Mouse (Mus musculus): Measurements from ENCODE around the gene Olfr1275. TPM values are rescaled to one million over a fixed set of nuclear protein-coding genes. Genes with fewer than 3 reads are reported as not detected.

The Olfr1275 gene
- not detected in 2 replicates for polyA plus RNA-seq (2015; fragmentation: Nextera tagmentation; extraction: Ambion mirVana)

DNA sequence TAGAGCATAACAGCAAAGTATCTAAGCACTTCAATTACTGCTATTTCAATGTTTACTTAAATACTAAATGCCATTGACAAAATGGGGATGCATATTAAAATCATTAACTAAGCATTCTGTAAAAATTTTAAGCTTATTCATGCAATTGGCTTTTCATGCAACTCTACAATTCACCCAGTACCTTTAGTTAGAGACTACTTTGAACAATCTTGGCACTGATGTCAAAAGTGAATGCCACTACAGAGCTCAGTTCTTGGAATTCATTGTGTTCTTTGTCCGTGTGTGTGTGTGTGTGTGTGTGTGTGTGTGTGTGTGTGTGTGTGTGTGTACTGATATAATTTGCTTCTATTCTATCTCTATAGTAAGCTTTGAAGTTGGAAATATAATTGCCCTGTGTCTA lies at the start of gene Olfr1275:
Olfr1275 (minus strand) TSS at position 101 of the 400 bp plus-strand sequence.
- Histone ChIP-seq H3K27me3 (replicated peaks; ENCODE audit: control insufficient read depth, insufficient read depth, low read length) (no peaks in the 10 kb centered on the region), H3K4me3 (ENCODE audit: low read depth, low read length) (no peak within 1 kb of the TSS), H3K4me2 (replicated peaks; ENCODE audit: low read depth) (no peak within 1 kb of the TSS), H3K4me1 (replicated peaks; ENCODE audit: control insufficient read depth, insufficient read depth, low read length) (no peaks in the 10 kb centered on the region), H3K27ac (ENCODE audit: low read depth, low read length) (no peak within 1 kb of the TSS), H3K9me3 (ENCODE audit: control insufficient read depth) (no peaks in the 10 kb centered on the region), H3K36me3 (ENCODE audit: control insufficient read depth, insufficient read depth) (no peaks in the 10 kb centered on the region), H3K9ac (ENCODE audit: low read depth, low read length) (no peak within 1 kb of the TSS)
- WGBS, result 79% methylated on average over 1 of the region's 1 CpGs
- TF ChIP-seq CTCF (IDR thresholded peaks at IDR 0.05; ENCODE audit: low read depth), result no peak
- no peak for ATAC-seq

DNA sequence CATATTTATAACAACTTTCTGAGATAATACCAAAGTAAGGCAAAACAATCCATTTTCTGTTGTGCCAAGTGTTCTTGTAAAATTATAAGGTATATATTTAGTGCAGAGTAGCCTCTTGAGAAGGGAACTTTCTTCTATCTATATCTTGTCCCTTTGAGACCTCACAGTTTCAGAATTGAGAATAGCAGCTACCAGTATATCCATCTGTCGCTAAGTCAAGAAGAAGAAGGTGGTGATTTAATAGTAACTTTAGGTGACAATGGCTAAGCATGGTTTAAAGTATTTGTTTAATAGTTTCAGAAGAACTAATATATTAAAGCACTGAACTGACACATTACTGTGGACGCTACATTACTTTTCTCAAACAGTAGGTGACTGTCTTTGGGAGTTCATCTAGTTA lies 38.9 kb upstream of the Olfr1275 start, which contains the start of gene Olfr1277:
Olfr1277 (minus strand) TSS at position 101 of the 400 bp plus-strand sequence.
- 75% methylated on average over 2 of the region's 2 CpGs for WGBS
- Histone ChIP-seq H3K4me1 (replicated peaks; ENCODE audit: control insufficient read depth, insufficient read depth, low read length) (no peaks in the 10 kb centered on the region), H3K4me2 (replicated peaks; ENCODE audit: low read depth) (no peak within 1 kb of the TSS), H3K27ac (ENCODE audit: low read depth, low read length) (no peak within 1 kb of the TSS), H3K9ac (ENCODE audit: low read depth, low read length) (no peak within 1 kb of the TSS), H3K4me3 (ENCODE audit: low read depth, low read length) (no peak within 1 kb of the TSS), H3K9me3 (ENCODE audit: control insufficient read depth) (no peaks in the 10 kb centered on the region), H3K27me3 (replicated peaks; ENCODE audit: control insufficient read depth, insufficient read depth, low read length) (no peaks in the 10 kb centered on the region), H3K36me3 (ENCODE audit: control insufficient read depth, insufficient read depth) (no peaks in the 10 kb centered on the region)
- ATAC-seq, result no peak
- no peak for TF ChIP-seq CTCF (IDR thresholded peaks at IDR 0.05; ENCODE audit: low read depth)

DNA sequence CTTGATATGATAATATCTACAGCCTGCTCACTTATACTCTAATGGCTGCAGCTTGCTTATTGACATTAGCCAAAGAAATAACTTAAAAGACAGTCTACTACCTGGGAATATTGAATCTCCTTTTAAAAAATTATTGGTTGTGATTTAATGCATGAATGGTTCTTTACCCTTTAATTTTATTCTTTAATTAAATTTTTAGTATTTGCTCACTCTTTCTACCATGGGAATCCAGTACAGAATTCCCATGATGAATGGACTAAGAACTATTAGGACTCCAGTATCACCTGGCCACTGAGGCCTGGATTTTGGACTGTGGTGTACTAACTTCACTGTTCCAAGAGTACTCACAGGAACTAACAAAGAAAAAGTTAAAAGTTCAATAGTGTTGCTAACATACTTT lies 19.1 kb upstream of the Olfr1275 start, which contains the start of gene Olfr1276:
Olfr1276 (plus strand) TSS at position 301 of the 400 bp plus-strand sequence.
- Histone ChIP-seq H3K4me2 (replicated peaks; ENCODE audit: low read depth) (no peak within 1 kb of the TSS), H3K36me3 (ENCODE audit: control insufficient read depth, insufficient read depth) (no peaks in the 10 kb centered on the region), H3K4me3 (ENCODE audit: low read depth, low read length) (no peak within 1 kb of the TSS), H3K27me3 (replicated peaks; ENCODE audit: control insufficient read depth, insufficient read depth, low read length) (no peaks in the 10 kb centered on the region), H3K27ac (ENCODE audit: low read depth, low read length) (no peak within 1 kb of the TSS), H3K9me3 (ENCODE audit: control insufficient read depth) (no peaks in the 10 kb centered on the region), H3K9ac (ENCODE audit: low read depth, low read length) (no peak within 1 kb of the TSS), H3K4me1 (replicated peaks; ENCODE audit: control insufficient read depth, insufficient read depth, low read length) (no peaks in the 10 kb centered on the region)
- ATAC-seq, result no peak
- TF ChIP-seq CTCF (IDR thresholded peaks at IDR 0.05; ENCODE audit: low read depth), result no peak

DNA sequence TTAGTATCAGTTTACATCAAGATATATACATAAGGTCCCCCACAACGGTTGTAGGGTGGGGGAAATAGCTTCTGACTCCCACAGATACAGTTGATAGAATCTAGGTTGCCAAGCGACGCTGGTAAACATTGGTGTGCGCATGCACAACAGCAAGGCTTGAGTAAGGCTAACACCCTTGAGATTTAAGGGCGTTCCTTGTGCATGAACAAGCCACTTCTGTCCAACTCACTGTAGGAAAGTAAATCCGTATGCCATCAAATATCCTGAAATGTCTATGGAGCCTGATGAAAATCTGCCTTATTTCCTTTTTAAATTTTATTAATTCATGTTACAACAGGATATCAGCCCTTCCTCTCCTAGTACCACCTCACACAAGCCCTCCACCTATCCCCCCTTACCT lies 5.6 kb downstream of the Olfr1275 start, which contains the start of gene 4930430A15Rik:
4930430A15Rik (minus strand) TSS at position 101 of the 400 bp plus-strand sequence.
- Histone ChIP-seq H3K9me3 (ENCODE audit: control insufficient read depth) (no peaks in the 10 kb centered on the region), H3K27ac (ENCODE audit: low read depth, low read length) (no peak within 1 kb of the TSS), H3K4me1 (replicated peaks; ENCODE audit: control insufficient read depth, insufficient read depth, low read length) (no peaks in the 10 kb centered on the region), H3K4me2 (replicated peaks; ENCODE audit: low read depth) (no peak within 1 kb of the TSS), H3K4me3 (ENCODE audit: low read depth, low read length) (no peak within 1 kb of the TSS), H3K36me3 (ENCODE audit: control insufficient read depth, insufficient read depth) (no peaks in the 10 kb centered on the region), H3K9ac (ENCODE audit: low read depth, low read length) (no peak within 1 kb of the TSS), H3K27me3 (replicated peaks; ENCODE audit: control insufficient read depth, insufficient read depth, low read length) (no peaks in the 10 kb centered on the region)
- ATAC-seq, result no peak
- no peak for TF ChIP-seq CTCF (IDR thresholded peaks at IDR 0.05; ENCODE audit: low read depth)
- WGBS, result 83% methylated on average over 6 of the region's 6 CpGs

DNA sequence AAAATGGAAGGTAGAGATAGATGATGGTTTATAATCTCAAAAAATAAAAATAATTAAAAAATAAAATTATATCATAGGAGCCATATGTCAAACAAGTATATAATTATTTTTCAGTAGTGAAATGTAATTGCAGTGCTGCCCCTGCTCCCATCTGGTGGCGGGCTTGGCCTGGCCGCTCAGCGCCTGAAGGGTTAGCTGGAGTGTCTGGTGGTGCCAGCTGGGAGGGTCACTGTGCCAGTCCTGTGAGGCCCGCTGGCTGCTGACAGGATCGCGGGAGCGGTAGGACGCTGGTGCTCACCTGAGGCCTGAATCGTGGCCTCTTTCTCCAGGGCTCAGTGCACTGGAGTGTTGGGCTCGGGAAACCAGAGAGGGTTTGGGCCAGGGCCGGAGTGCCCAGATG lies 53.0 kb downstream of the Olfr1275 start:
- no peak overlapping the region for H3K4me3 ChIP-seq (ENCODE audit: low read depth, low read length)
- H3K36me3 ChIP-seq (ENCODE audit: control insufficient read depth, insufficient read depth), result no peaks in the 10 kb centered on the region
- WGBS, result 96% methylated on average over 11 of the region's 11 CpGs
- no peaks in the 10 kb centered on the region for H3K4me1 ChIP-seq (replicated peaks; ENCODE audit: control insufficient read depth, insufficient read depth, low read length)
- no peak overlapping the region for H3K9ac ChIP-seq (ENCODE audit: low read depth, low read length)
- TF ChIP-seq CTCF (IDR thresholded peaks at IDR 0.05; ENCODE audit: low read depth), result no peak
- no peaks in the 10 kb centered on the region for H3K9me3 ChIP-seq (ENCODE audit: control insufficient read depth)
- no peak overlapping the region for H3K4me2 ChIP-seq (replicated peaks; ENCODE audit: low read depth)
- ATAC-seq, result no peak
- no peaks in the 10 kb centered on the region for H3K27me3 ChIP-seq (replicated peaks; ENCODE audit: control insufficient read depth, insufficient read depth, low read length)
- H3K27ac ChIP-seq (ENCODE audit: low read depth, low read length), result no peak overlapping the region

Other genes starting within 250 kb of the Olfr1275 start
- not detected in 2 replicates for gene Gm13941, start 129.3 kb downstream of the Olfr1275 start, polyA plus RNA-seq (2015; fragmentation: Nextera tagmentation; extraction: Ambion mirVana)
- gene Gm15130, start 82.3 kb downstream of the Olfr1275 start, polyA plus RNA-seq (2015; fragmentation: Nextera tagmentation; extraction: Ambion mirVana), result not detected in 2 replicates
- not detected in 2 replicates for gene 4930430A15Rik, start 5.7 kb downstream of the Olfr1275 start, polyA plus RNA-seq (2015; fragmentation: Nextera tagmentation; extraction: Ambion mirVana)
- gene Olfr1276, start 19.2 kb upstream of the Olfr1275 start, polyA plus RNA-seq (2015; fragmentation: Nextera tagmentation; extraction: Ambion mirVana), result not detected in 2 replicates
- gene Olfr1277, start 38.8 kb upstream of the Olfr1275 start, polyA plus RNA-seq (2015; fragmentation: Nextera tagmentation; extraction: Ambion mirVana), result not detected in 2 replicates
- not detected in 2 replicates for gene Olfr1278, start 54.9 kb upstream of the Olfr1275 start, polyA plus RNA-seq (2015; fragmentation: Nextera tagmentation; extraction: Ambion mirVana)
- gene Olfr1279, start 65.3 kb upstream of the Olfr1275 start, polyA plus RNA-seq (2015; fragmentation: Nextera tagmentation; extraction: Ambion mirVana), result not detected in 2 replicates
- not detected in 2 replicates for gene Olfr1280, start 78.7 kb upstream of the Olfr1275 start, polyA plus RNA-seq (2015; fragmentation: Nextera tagmentation; extraction: Ambion mirVana)
- not detected in 2 replicates for gene Olfr1281, start 91.2 kb upstream of the Olfr1275 start, polyA plus RNA-seq (2015; fragmentation: Nextera tagmentation; extraction: Ambion mirVana)
- gene Olfr1282, start 100.8 kb upstream of the Olfr1275 start, polyA plus RNA-seq (2015; fragmentation: Nextera tagmentation; extraction: Ambion mirVana), result not detected in 2 replicates
- not detected in 2 replicates for gene Olfr1283, start 131.5 kb upstream of the Olfr1275 start, polyA plus RNA-seq (2015; fragmentation: Nextera tagmentation; extraction: Ambion mirVana)
- not detected in 2 replicates for gene Olfr1284, start 140.2 kb upstream of the Olfr1275 start, polyA plus RNA-seq (2015; fragmentation: Nextera tagmentation; extraction: Ambion mirVana)
- gene Olfr1286, start 187.8 kb upstream of the Olfr1275 start, polyA plus RNA-seq (2015; fragmentation: Nextera tagmentation; extraction: Ambion mirVana), result not detected in 2 replicates
- gene Olfr1287, start 213.9 kb upstream of the Olfr1275 start, polyA plus RNA-seq (2015; fragmentation: Nextera tagmentation; extraction: Ambion mirVana), result not detected in 2 replicates
- not detected in 2 replicates for gene Olfr1288, start 238.8 kb upstream of the Olfr1275 start, polyA plus RNA-seq (2015; fragmentation: Nextera tagmentation; extraction: Ambion mirVana)
- not detected in 2 replicates for gene Olfr1289, start 245.5 kb upstream of the Olfr1275 start, polyA plus RNA-seq (2015; fragmentation: Nextera tagmentation; extraction: Ambion mirVana)